Mouse (Mus musculus) kidney, postnatal 10 days (tissue): Measurements from ENCODE around the gene Pik3ip1.

Experiments used
- DNase-seq: peaks from one replicate; pipeline ENCODE4 v3.0.0; 2021; ENCODE audit warnings: mixed read lengths

Pik3ip1 gene

DNA sequence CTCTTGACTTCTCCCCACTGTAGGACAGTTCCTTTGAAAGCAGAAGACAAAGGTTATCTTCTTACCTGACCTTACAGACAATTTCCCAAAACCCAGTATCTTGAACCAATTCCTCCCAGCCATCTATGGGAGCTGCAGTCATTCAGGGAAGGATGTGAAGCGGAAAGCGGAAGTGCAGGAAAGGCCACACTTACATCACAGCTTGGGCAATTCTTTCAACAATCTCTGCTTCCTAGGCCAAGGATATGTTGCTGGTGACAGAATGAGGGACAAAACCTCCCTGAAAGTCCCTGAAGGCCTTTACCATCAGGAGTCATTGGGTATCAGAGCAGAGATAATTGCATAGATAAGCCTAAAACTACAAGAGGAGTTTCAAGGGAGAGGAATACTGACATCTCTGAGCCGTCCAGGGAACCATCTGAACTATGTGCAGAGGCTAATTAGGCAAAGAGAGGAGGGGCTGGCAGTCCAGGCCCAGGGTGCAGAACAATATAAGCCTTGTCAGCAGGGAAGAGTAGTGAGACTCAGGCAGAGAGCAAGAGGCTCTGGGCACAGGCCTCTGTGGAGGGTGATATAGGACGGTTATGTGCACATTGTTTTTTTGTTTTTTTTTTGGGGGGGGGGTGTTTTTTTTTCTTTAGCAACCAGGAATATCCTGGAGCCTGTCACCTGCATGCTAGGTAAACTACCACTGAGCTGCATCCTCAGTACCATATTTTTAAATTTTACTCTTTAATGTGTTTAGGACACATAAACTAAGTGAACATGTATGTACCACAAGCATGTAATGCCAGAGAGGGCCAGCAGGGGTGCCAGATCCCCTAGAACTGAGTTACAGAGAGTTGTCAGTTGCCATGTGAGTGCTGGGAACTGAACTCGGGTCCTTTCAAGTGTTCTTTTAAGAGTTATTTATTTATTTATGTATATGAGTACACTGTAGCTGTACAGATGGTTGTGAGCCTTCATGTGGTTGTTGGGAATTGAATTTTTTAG, 52.7 kb downstream of the Pik3ip1 start:
- DNase-seq: no peak

DNA sequence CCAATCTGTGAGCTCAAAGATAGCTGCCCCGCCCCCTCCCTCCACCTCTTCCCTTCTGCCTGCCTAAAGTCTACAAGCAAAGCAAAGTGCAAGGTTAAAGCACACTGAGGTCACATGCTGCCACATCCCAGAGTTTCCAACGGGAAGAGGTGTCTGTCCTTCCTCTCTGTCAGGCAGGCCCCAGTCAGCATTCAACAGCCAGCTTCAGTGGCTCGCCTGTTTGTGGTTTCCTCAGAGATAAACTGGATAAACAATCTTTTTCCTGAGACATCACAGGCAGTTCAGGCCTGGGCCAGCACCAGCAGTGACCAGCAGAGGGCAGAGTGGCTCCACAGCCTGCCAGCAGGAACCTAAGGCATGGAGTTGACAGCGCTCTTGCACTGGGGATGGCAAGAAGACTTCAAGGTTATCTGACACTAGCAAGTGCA, 56.8 kb downstream of the Pik3ip1 start:
- DNase-seq: peak; percentile 93

DNA sequence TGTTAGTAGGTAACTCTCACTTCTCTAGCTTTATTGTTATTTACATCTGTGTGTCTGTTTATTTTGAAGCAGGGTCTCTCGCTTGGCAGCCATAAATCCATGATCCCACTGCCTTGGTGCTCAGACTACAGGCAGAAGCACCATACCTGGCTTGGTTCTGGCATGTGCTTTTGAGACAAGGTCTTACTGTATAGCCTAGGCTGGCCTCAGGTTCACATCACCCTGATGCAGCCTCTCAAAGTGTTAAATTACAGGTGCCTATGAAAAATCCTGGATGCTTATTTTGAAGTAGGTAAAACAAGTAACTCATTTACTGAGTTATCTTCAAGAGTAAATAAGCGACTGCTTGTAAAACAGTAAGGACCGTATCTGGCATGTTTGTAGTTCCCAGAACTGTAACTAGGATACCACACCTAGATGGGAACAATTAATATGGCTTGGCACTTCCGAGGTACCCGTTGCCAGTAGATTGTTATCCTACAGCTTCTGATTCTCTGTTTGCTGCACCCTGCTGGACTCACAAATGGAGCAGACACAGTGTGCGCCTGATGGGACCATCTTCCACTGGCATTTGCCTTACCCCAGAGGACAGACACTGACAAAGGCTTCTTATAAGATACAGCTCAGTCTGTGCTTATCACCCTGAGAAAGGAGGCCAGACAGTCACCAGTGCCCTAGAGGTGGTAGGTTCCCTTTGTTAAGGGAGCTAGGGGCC, 57.4 kb downstream of the Pik3ip1 start:
- DNase-seq: no peak

DNA sequence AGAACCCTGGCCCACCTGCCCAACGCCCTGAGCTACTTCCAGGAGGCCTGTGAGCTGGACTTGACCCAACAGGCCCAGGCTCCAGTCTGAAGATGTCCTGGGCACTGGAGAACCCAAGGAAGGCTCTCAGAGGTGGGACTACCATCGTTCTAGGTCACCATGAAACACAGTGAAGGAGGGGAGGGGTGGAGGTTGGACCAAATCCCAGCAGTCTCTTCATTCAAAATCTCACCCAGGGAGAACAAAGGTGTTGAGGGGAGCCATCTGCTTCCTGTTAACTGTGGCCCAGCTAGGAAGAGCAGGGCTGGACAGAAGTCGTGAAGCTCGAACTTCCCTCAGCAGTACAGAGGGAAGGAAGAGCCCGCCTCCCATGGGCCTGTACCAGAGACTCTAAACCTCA, 59.8 kb downstream of the Pik3ip1 start:
- DNase-seq: no peak

GRCm38 (mm10) chr11:3390789-3391188, 60.6 kb downstream of the Pik3ip1 start:
- no peak for DNase-seq

GRCm38 (mm10) chr11:3392526-3392925, 62.3 kb downstream of the Pik3ip1 start:
- DNase-seq: peak; percentile 35
